Mouse (Mus musculus) C2C12 (cell line): ENCODE measurements around the gene Tmem219. TPM values are rescaled to one million over a fixed set of nuclear protein-coding genes. Genes with fewer than 3 reads are reported as not detected.

Experiments used
- H3K27me3 ChIP-seq: one replicate; pipeline ENCODE4 v1.6.1; 2011; ENCODE audit not compliant: control insufficient read depth, insufficient read depth, insufficient read length
- H3K36me3 ChIP-seq: one replicate; pipeline ENCODE4 v1.6.1; 2011; ENCODE audit not compliant: control insufficient read depth, insufficient read depth
- H3K4me3 ChIP-seq: one replicate; pipeline ENCODE4 v1.5.1; 2011; ENCODE audit warnings: mild to moderate bottlenecking, control low read depth; ENCODE audit not compliant: poor library complexity, insufficient read depth, severe bottlenecking
- H3K79me2 ChIP-seq: one replicate; pipeline ENCODE4 v1.6.1; 2011; ENCODE audit not compliant: control insufficient read depth, insufficient read depth
- H3K79me3 ChIP-seq: one replicate; pipeline ENCODE4 v1.6.1; 2011; ENCODE audit warnings: low read depth, control low read depth
- H3ac ChIP-seq: one replicate; pipeline ENCODE3; 2011; ENCODE audit warnings: low read depth; ENCODE audit not compliant: control insufficient read depth, insufficient read length
- CEBPB ChIP-seq: IDR thresholded peaks from one replicate; pipeline ENCODE4 v1.6.1; 2011; ENCODE audit warnings: low read depth, mild to moderate bottlenecking, control low read depth, moderate library complexity
- CTCF ChIP-seq: IDR thresholded peaks from one replicate; pipeline ENCODE4 v1.5.1; 2011; ENCODE audit not compliant: control insufficient read depth, insufficient read depth, insufficient read length
- FOSL1 ChIP-seq: IDR thresholded peaks from one replicate; pipeline ENCODE4 v1.8.0; 2011; ENCODE audit warnings: mild to moderate bottlenecking, low read length; ENCODE audit not compliant: poor library complexity, insufficient read depth, severe bottlenecking
- MAX ChIP-seq: IDR thresholded peaks from one replicate; pipeline ENCODE4 v1.6.1; 2011; ENCODE audit warnings: mild to moderate bottlenecking, control low read depth
- MYOD1 ChIP-seq: IDR thresholded peaks from one replicate; pipeline ENCODE4 v1.6.1; 2011; ENCODE audit warnings: low read depth; ENCODE audit not compliant: control insufficient read depth, insufficient read length
- MYOG ChIP-seq: IDR thresholded peaks from one replicate; pipeline ENCODE4 v1.6.1; 2011; ENCODE audit not compliant: control insufficient read depth, insufficient read length; ENCODE audit errors: extremely low read depth
- USF1 ChIP-seq: IDR thresholded peaks from one replicate; pipeline ENCODE4 v1.6.1; 2011; ENCODE audit warnings: low read depth, mild to moderate bottlenecking, control low read depth, moderate library complexity
- polyA plus RNA-seq: library from polyadenylated mRNA; unstranded; fragments of >200 nt; fragmentation: generic; extraction: Trizol; gene quantifications from one replicate; pipeline ENCODE4 v1.2.1, GENCODE M21; 2012; ENCODE audit warnings: missing spikeins

The Tmem219 gene
- polyA plus RNA-seq, 1 experiment: 26.7 TPM

DNA sequence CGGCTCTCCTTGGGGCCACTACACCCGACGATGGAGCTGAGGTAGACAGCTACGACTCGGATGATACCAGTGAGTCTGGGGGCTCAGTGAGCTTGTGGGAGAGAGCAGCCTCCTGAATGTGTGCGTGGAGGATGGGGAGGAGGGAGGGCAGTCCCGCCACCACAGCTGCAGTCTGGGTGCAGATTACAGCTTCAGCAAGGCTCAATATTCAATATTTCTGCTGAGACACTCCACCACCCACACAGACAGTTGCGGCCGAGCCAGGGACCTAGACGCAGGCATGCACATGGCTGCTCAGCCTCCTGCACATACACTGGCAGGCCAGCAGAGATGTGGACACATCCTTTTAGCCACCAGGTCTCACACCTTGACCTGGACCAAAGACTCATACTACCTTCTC, 73.9 kb downstream of the Tmem219 start:
- Histone ChIP-seq H3K27me3 (peaks cover 38% of the 10 kb centered on the region), H3K4me3 (no peak overlapping the region), H3K79me2 (no peaks in the 10 kb centered on the region), H3K79me3 (no peaks in the 10 kb centered on the region), H3ac (no peak overlapping the region), H3K36me3 (peaks cover 6% of the 10 kb centered on the region)
- TF ChIP-seq CTCF: no peak
- TF ChIP-seq USF1: no peak
- TF ChIP-seq FOSL1: no peak
- no peak for TF ChIP-seq MYOG
- no peak for TF ChIP-seq CEBPB
- TF ChIP-seq MYOD1: no peak
- TF ChIP-seq MAX: no peak

DNA sequence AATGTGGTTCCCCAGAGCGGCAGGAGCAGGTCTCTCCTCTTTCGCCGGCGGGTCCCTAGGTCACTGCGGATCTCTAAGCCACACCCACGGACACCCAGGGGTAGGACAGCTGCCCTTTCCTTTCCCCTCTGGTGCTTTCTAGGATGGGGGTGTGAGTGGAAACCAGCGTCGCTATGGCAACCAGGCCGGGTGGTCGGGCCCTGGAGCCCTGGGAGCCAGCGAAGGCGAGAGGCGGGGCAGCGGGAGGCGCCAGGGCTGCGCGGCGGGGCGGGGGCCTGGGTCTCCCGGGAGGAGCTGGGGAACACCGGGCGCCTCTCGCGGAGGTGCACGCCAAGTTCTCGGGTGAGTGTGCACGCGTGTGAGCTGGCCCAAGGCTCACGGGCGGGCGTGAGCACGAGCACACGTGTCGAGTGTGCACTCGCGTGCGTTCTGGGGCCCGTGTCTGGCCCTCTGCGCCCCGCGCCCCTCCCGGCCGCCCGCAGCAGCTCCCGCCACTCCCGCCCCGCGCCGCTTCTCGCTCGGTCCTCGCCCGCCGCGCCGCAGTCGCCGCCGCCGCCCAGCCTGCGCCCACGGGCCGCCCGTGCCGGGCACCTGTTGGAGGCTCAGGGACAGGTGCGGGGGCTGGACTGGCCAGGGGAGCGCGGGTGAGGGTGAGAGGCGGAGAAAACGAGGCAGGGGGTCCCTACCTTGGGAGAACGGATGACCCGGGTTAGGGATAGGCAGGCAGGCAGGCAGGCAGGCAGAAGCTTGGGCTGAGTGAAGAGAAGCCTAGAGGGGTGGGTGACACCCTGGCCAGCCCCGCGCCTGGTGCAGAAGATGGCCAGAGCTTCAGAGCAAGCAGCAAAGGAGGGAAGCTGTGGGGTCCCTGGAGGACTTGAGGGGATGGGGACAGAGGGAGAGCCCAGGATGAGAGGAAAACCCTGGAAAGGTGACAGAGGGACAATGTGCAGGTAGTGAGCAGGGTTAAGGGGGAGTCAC, 75.0 kb downstream of the Tmem219 start:
- Histone ChIP-seq H3K4me3 (no peak overlapping the region), H3K79me2 (no peaks in the 10 kb centered on the region), H3K79me3 (no peaks in the 10 kb centered on the region), H3ac (peak overlapping the region; percentile 13), H3K36me3 (no peaks in the 10 kb centered on the region), H3K27me3 (peaks cover 42% of the 10 kb centered on the region)
- TF ChIP-seq FOSL1 (no peak), CTCF (no peak), USF1 (no peak)

DNA sequence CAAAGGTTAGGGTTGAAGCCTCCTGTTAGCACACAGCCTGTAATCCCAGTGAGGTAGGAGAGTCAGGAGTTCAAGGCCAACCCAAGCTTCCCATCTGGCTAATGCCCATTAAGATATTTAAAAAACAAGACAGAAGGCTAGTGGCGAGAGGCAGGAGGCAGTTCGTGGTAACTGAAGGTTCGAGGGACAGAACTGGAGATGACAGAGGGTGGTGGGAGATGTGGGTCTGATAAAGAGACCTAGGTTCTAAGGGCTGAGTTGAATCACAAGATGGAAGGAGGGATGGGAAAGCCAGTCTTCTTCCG, 75.6 kb downstream of the Tmem219 start, which contains the start of gene Doc2a:
Doc2a (plus strand) TSS at position 301 of the 305 bp plus-strand sequence.
- Histone ChIP-seq H3K79me3 (no peaks in the 10 kb centered on the region), H3K36me3 (no peaks in the 10 kb centered on the region), H3K27me3 (peaks cover 45% of the 10 kb centered on the region), H3K4me3 (no peak within 1 kb of the TSS), H3ac (peak within 1 kb of the TSS; percentile 13), H3K79me2 (no peaks in the 10 kb centered on the region)
- no peak for TF ChIP-seq CEBPB
- TF ChIP-seq MYOG: no peak
- no peak for TF ChIP-seq MAX
- TF ChIP-seq FOSL1: no peak
- TF ChIP-seq USF1: no peak
- no peak for TF ChIP-seq MYOD1
- no peak for TF ChIP-seq CTCF

DNA sequence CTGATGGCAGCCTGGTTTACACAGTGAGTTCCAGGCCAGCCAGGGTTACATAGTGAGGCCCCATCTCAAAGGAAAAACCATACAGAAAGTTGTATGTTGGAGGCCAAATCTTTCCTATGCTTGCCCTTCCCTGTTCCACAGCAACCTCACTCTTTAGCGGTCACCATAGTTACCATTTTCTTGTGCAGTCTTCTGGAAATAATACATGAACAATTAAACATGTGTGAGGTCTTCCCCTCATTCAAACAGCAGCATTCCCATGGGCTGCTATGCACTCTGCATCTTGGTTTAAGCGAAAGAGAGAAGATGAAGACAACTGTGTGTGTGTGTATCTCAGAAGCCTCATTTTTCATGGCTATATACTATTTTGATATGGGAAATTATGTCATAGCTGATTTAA, 77.2 kb downstream of the Tmem219 start:
- H3K27me3 ChIP-seq: peaks cover 55% of the 10 kb centered on the region
- no peaks in the 10 kb centered on the region for H3K79me2 ChIP-seq
- no peaks in the 10 kb centered on the region for H3K79me3 ChIP-seq
- TF ChIP-seq CTCF (no peak), MYOD1 (no peak), MYOG (no peak), USF1 (no peak), CEBPB (no peak), FOSL1 (no peak), MAX (no peak)
- no peaks in the 10 kb centered on the region for H3K36me3 ChIP-seq
- no peak overlapping the region for H3K4me3 ChIP-seq
- H3ac ChIP-seq: no peak overlapping the region

DNA sequence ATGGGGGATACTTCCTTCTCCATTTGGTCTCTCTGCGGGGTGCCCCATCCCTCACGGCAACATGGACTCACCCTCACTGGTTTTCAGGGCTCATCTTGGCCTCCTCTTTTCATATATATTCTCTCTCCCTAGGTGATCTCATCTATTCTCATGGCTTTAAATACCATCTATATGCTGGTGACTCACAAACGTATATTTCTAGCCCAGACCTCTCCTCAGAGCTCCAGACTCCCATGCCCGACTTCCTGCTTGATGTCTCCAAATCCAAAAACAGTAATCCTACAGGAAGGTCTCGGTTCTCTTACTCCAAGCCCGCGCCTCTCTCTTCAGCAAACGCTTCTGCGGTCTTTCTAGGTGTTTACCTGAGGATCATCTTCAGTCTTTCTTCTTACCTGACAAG, 79.4 kb downstream of the Tmem219 start:
- peaks cover 46% of the 10 kb centered on the region for H3K27me3 ChIP-seq
- H3ac ChIP-seq: no peak overlapping the region
- TF ChIP-seq FOSL1 (no peak), MYOG (no peak), USF1 (no peak), MAX (no peak), CEBPB (no peak), MYOD1 (no peak), CTCF (no peak)
- no peak overlapping the region for H3K4me3 ChIP-seq
- H3K79me2 ChIP-seq: no peaks in the 10 kb centered on the region
- H3K79me3 ChIP-seq: no peaks in the 10 kb centered on the region
- H3K36me3 ChIP-seq: no peaks in the 10 kb centered on the region

Other genes starting within 250 kb of the Tmem219 start
- 0.07 TPM for gene Sult1a1, start 246.5 kb downstream of the Tmem219 start, polyA plus RNA-seq
- gene Bola2, start 227.5 kb downstream of the Tmem219 start, polyA plus RNA-seq: 116 TPM
- 5.4 TPM for gene Slx1b, start 227.1 kb downstream of the Tmem219 start, polyA plus RNA-seq
- gene Coro1a, start 215.1 kb downstream of the Tmem219 start, polyA plus RNA-seq: 1.9 TPM
- gene Mapk3, start 163.3 kb downstream of the Tmem219 start, polyA plus RNA-seq: 168 TPM
- 1.7 TPM for gene Gdpd3, start 156.6 kb downstream of the Tmem219 start, polyA plus RNA-seq
- 16.6 TPM for gene Ypel3, start 146.0 kb downstream of the Tmem219 start, polyA plus RNA-seq
- gene Tbx6, start 141.4 kb downstream of the Tmem219 start, polyA plus RNA-seq: 0.01 TPM
- 189 TPM for gene Ppp4c, start 130.4 kb downstream of the Tmem219 start, polyA plus RNA-seq
- 0.08 TPM for gene Fam57b, start 125.2 kb downstream of the Tmem219 start, polyA plus RNA-seq
- not detected for gene 4930451I11Rik, start 91.3 kb downstream of the Tmem219 start, polyA plus RNA-seq
- not detected for gene Doc2a, start 75.5 kb downstream of the Tmem219 start, polyA plus RNA-seq
- gene Hirip3, start 60.9 kb downstream of the Tmem219 start, polyA plus RNA-seq: 53.9 TPM
- 105 TPM for gene Ino80e, start 60.5 kb downstream of the Tmem219 start, polyA plus RNA-seq
- gene Taok2, start 38.2 kb downstream of the Tmem219 start, polyA plus RNA-seq: 27.9 TPM
- 18.3 TPM for gene Kctd13, start 6.0 kb upstream of the Tmem219 start, polyA plus RNA-seq
- 0.07 TPM for gene Asphd1, start 26.7 kb upstream of the Tmem219 start, polyA plus RNA-seq
- gene Sez6l2, start 27.6 kb upstream of the Tmem219 start, polyA plus RNA-seq: 0.11 TPM
- gene Cdipt, start 53.0 kb upstream of the Tmem219 start, polyA plus RNA-seq: 115 TPM
- gene Cdiptos, start 53.2 kb upstream of the Tmem219 start, polyA plus RNA-seq: 0.06 TPM
- 32.7 TPM for gene Mvp, start 91.7 kb upstream of the Tmem219 start, polyA plus RNA-seq
- 1.2 TPM for gene Pagr1b, start 93.6 kb upstream of the Tmem219 start, polyA plus RNA-seq
- 22.3 TPM for gene Pagr1a, start 94.4 kb upstream of the Tmem219 start, polyA plus RNA-seq
- gene Gm42742, start 98.2 kb upstream of the Tmem219 start, polyA plus RNA-seq: 39.7 TPM
- 0.02 TPM for gene Prrt2, start 98.3 kb upstream of the Tmem219 start, polyA plus RNA-seq
- 141 TPM for gene Maz, start 104.1 kb upstream of the Tmem219 start, polyA plus RNA-seq
- gene Kif22, start 119.6 kb upstream of the Tmem219 start, polyA plus RNA-seq: 75.4 TPM
- not detected for gene Zg16, start 164.4 kb upstream of the Tmem219 start, polyA plus RNA-seq
- 34.0 TPM for gene AI467606, start 168.4 kb upstream of the Tmem219 start, polyA plus RNA-seq
- not detected for gene Qprt, start 199.3 kb upstream of the Tmem219 start, polyA plus RNA-seq
- 23.1 TPM for gene Spn, start 214.9 kb upstream of the Tmem219 start, polyA plus RNA-seq